Mouse (Mus musculus): ENCODE measurements around the gene Cdkn2a. TPM values are rescaled to one million over a fixed set of nuclear protein-coding genes. Genes with fewer than 3 reads are reported as not detected.

Cdkn2a gene
- polyA plus RNA-seq, 1 experiment from 2014 or later, result not detected

GRCm38 (mm10) chr4:89274829-89275548, 19.5 kb downstream of the Cdkn2a start:
- WGBS, result 1% methylated on average over 24 of the region's 24 CpGs
- Histone ChIP-seq H3K4me3 (no peak overlapping the region), H3K9ac (no peak overlapping the region), H3K4me1 (no peaks in the 10 kb centered on the region), H3K27ac (no peak overlapping the region), H3K36me3 (no peaks in the 10 kb centered on the region), H3K4me2 (replicated peaks) (no peak overlapping the region), H3K9me3 (replicated peaks) (no peaks in the 10 kb centered on the region), H3K27me3 (peaks cover 95% of the 10 kb centered on the region)
- 0 out of 2 replicates have a peak, but pooled peaks have one; percentile 14 for ATAC-seq (ENCODE audit: low FRiP score)

GRCm38 (mm10) chr4:89274006-89274405, 20.4 kb downstream of the Cdkn2a start:
- 1% methylated on average over 14 of the region's 14 CpGs for WGBS
- H3K9ac ChIP-seq, result no peak overlapping the region
- no peaks in the 10 kb centered on the region for H3K36me3 ChIP-seq
- H3K27ac ChIP-seq, result no peak overlapping the region
- H3K9me3 ChIP-seq (replicated peaks), result no peaks in the 10 kb centered on the region
- no peak overlapping the region for H3K4me2 ChIP-seq (replicated peaks)
- no peaks in the 10 kb centered on the region for H3K4me1 ChIP-seq
- ATAC-seq (ENCODE audit: low FRiP score), result no peak
- peaks cover 90% of the 10 kb centered on the region for H3K27me3 ChIP-seq
- no peak overlapping the region for H3K4me3 ChIP-seq

- under 1% methylated on average over 9 of the region's 9 CpGs for WGBS
- no peaks in the 10 kb centered on the region for H3K9me3 ChIP-seq (replicated peaks)
- no peaks in the 10 kb centered on the region for H3K36me3 ChIP-seq
- H3K27me3 ChIP-seq, result peaks cover 86% of the 10 kb centered on the region
- no peak overlapping the region for H3K27ac ChIP-seq
- no peak overlapping the region for H3K4me2 ChIP-seq (replicated peaks)
- no peaks in the 10 kb centered on the region for H3K4me1 ChIP-seq
- no peak overlapping the region for H3K9ac ChIP-seq
- ATAC-seq (ENCODE audit: low FRiP score), result no peak
- H3K4me3 ChIP-seq, result no peak overlapping the region; the same call in 1 of the 2 replicates
These were observed 20.9 kb downstream of the Cdkn2a start for GRCm38 (mm10) chr4:89273585-89273984.

GRCm38 (mm10) chr4:89272961-89273540, 21.4 kb downstream of the Cdkn2a start:
- Histone ChIP-seq H3K4me3 (no peak overlapping the region; the same call in 1 of the 2 replicates), H3K36me3 (no peaks in the 10 kb centered on the region), H3K27me3 (peaks cover 84% of the 10 kb centered on the region), H3K4me1 (no peaks in the 10 kb centered on the region), H3K9me3 (replicated peaks) (no peaks in the 10 kb centered on the region), H3K4me2 (replicated peaks) (no peak overlapping the region), H3K27ac (no peak overlapping the region), H3K9ac (no peak overlapping the region)
- under 1% methylated on average over 20 of the region's 20 CpGs for WGBS
- ATAC-seq (ENCODE audit: low FRiP score), result no peak

GRCm38 (mm10) chr4:89272101-89272718, 22.2 kb downstream of the Cdkn2a start:
- H3K4me3 ChIP-seq, result no peak overlapping the region
- H3K27me3 ChIP-seq, result peaks cover 80% of the 10 kb centered on the region
- H3K36me3 ChIP-seq, result no peaks in the 10 kb centered on the region
- no peak overlapping the region for H3K4me2 ChIP-seq (replicated peaks)
- no peak overlapping the region for H3K27ac ChIP-seq
- 4% methylated on average over 18 of the region's 18 CpGs for WGBS
- H3K9ac ChIP-seq, result no peak overlapping the region
- H3K4me1 ChIP-seq, result no peaks in the 10 kb centered on the region
- ATAC-seq (ENCODE audit: low FRiP score), result no peak
- H3K9me3 ChIP-seq (replicated peaks), result no peaks in the 10 kb centered on the region

- no peaks in the 10 kb centered on the region for H3K36me3 ChIP-seq
- no peaks in the 10 kb centered on the region for H3K4me1 ChIP-seq
- H3K4me2 ChIP-seq (replicated peaks), result no peak overlapping the region
- ATAC-seq (ENCODE audit: low FRiP score), result no peak
- H3K4me3 ChIP-seq, result no peak overlapping the region
- no peaks in the 10 kb centered on the region for H3K9me3 ChIP-seq (replicated peaks)
- no peak overlapping the region for H3K27ac ChIP-seq
- 82% methylated on average over 1 of the region's 1 CpGs for WGBS
- no peaks in the 10 kb centered on the region for H3K27me3 ChIP-seq
- H3K9ac ChIP-seq, result no peak overlapping the region
These were observed 36.7 kb downstream of the Cdkn2a start for GRCm38 (mm10) chr4:89257768-89258167.

GRCm38 (mm10) chr4:89234446-89234845, 60.0 kb downstream of the Cdkn2a start:
- Histone ChIP-seq H3K4me3 (no peak overlapping the region), H3K36me3 (no peaks in the 10 kb centered on the region), H3K9me3 (replicated peaks) (no peaks in the 10 kb centered on the region), H3K9ac (no peak overlapping the region), H3K27ac (no peak overlapping the region), H3K4me1 (no peaks in the 10 kb centered on the region), H3K27me3 (no peaks in the 10 kb centered on the region), H3K4me2 (replicated peaks) (no peak overlapping the region)
- WGBS, result 93% methylated on average over 8 of the region's 8 CpGs
- ATAC-seq (ENCODE audit: low FRiP score), result no peak

Other genes with a start within 250 kb of the Cdkn2a start
- gene Mtap, start 157.5 kb downstream of the Cdkn2a start, polyA plus RNA-seq (2016; fragmentation: Nextera tagmentation; extraction: Ambion mirVana), result 52.7 and 53.8 TPM in 2 replicates
- 1.1 and 1.5 TPM in 2 replicates for gene Cdkn2b, start 16.4 kb upstream of the Cdkn2a start, polyA plus RNA-seq (2016; fragmentation: Nextera tagmentation; extraction: Ambion mirVana)